Mouse (Mus musculus) ovary, adult 2 months (tissue): ENCODE measurements around the gene Dstyk. TPM values are rescaled to one million over a fixed set of nuclear protein-coding genes. Genes with fewer than 3 reads are reported as not detected.

Experiments used
- polyA plus RNA-seq: library from polyadenylated mRNA; depleted of rRNA; stranded (reverse); fragments of >200 nt; gene quantifications from 2 replicates; pipeline ENCODE4 v1.2.3, GENCODE M21; 2012; rRNA removed

Dstyk gene
- 15.3 and 19.1 TPM in 2 replicates for polyA plus RNA-seq

GRCm38 (mm10) chr1:132417319-132418251, at the start of gene Dstyk:
TSS of gene Dstyk (plus strand) at chr1:132417555.

GRCm38 (mm10) chr1:132390691-132391579, 26.4 kb upstream of the Dstyk start, which contains the start of gene Tmcc2:
TSS of gene Tmcc2 (minus strand) at chr1:132391281.

GRCm38 (mm10) chr1:132476928-132477691, 59.8 kb downstream of the Dstyk start, which contains the start of gene Rbbp5:
TSS of gene Rbbp5 (plus strand) at chr1:132477365.

GRCm38 (mm10) chr1:132506058-132506457, 88.7 kb downstream of the Dstyk start, which contains the start of gene Tmem81:
TSS of gene Tmem81 (plus strand) at chr1:132506230.

Other genes with a start within 250 kb of the Dstyk start
- gene Lemd1, start 226.1 kb upstream of the Dstyk start, polyA plus RNA-seq, result 0.19 and 0.25 TPM in 2 replicates
- gene AC124108.1, start 226.1 kb upstream of the Dstyk start, polyA plus RNA-seq, result 0.23 and 0.35 TPM in 2 replicates
- not detected in 2 replicates for gene Gm10188, start 187.8 kb upstream of the Dstyk start, polyA plus RNA-seq
- gene Klhdc8a, start 118.9 kb upstream of the Dstyk start, polyA plus RNA-seq, result 1.6 and 1.7 TPM in 2 replicates
- gene Nuak2, start 101.4 kb upstream of the Dstyk start, polyA plus RNA-seq, result 5.9 and 6.9 TPM in 2 replicates
- 20.9 and 21.6 TPM in 2 replicates for gene Tmcc2, start 26.3 kb upstream of the Dstyk start, polyA plus RNA-seq
- gene Rbbp5, start 59.8 kb downstream of the Dstyk start, polyA plus RNA-seq, result 9.5 and 11.5 TPM in 2 replicates
- gene Tmem81, start 88.7 kb downstream of the Dstyk start, polyA plus RNA-seq, result 1.2 and 1.8 TPM in 2 replicates
- 1.3 and 2.0 TPM in 2 replicates for gene Cntn2, start 125.7 kb downstream of the Dstyk start, polyA plus RNA-seq